Mouse (Mus musculus) limb, embryonic 13.5 days (tissue): ENCODE measurements at regions not wholly inside any gene's neighbourhood (a gene's known extent, or its start where the extent isn't known, plus 50 kb on each side); places are given as distances from the start of the nearest gene placed in this dataset.

Source experiments
- ATAC-seq: fragments of 200-750 bp; cut with Nextera tagmentation; 2 replicates; pipeline ENCODE4 v1.8.0; 2017; ENCODE audit warnings: low read depth, moderate number of reproducible peaks, moderate TSS enrichment; ENCODE audit not compliant: low FRiP score
- H3K27ac ChIP-seq: fragments of 300-500 bp; sonication (generic); 2 replicates; pipeline ENCODE4 v1.5.1; 2015; ENCODE audit warnings: inconsistent platforms, mild to moderate bottlenecking, moderate library complexity
- H3K27me3 ChIP-seq: fragments of 300-500 bp; sonication (generic); 2 replicates; pipeline ENCODE4 v1.6.1; 2015; ENCODE audit warnings: mild to moderate bottlenecking, inconsistent platforms
- H3K36me3 ChIP-seq: fragments of 300-500 bp; sonication (generic); 2 replicates; pipeline ENCODE4 v1.6.1; 2015; ENCODE audit warnings: inconsistent platforms, mild to moderate bottlenecking, moderate library complexity
- H3K4me1 ChIP-seq: fragments of 300-500 bp; sonication (generic); 2 replicates; pipeline ENCODE4 v1.6.1; 2015; ENCODE audit warnings: inconsistent platforms
- H3K4me2 ChIP-seq: fragments of 300-500 bp; sonication (generic); replicated peaks from 2 replicates; pipeline ENCODE4 v1.6.1; 2015; ENCODE audit warnings: inconsistent platforms, mild to moderate bottlenecking, moderate library complexity
- H3K4me3 ChIP-seq: fragments of 300-500 bp; sonication (generic); 2 replicates; pipeline ENCODE4 v1.5.1; 2015; ENCODE audit warnings: moderate library complexity, mild to moderate bottlenecking, inconsistent platforms
- H3K9ac ChIP-seq: fragments of 300-500 bp; sonication (generic); 2 replicates; pipeline ENCODE4 v1.6.1; 2015; ENCODE audit warnings: mild to moderate bottlenecking, inconsistent platforms
- H3K9me3 ChIP-seq: fragments of 300-500 bp; sonication (generic); 2 replicates; pipeline ENCODE4 v1.6.1; 2016; ENCODE audit warnings: inconsistent platforms
- WGBS: fragments of 180-500 bp; shearing (Covaris S2); methylation state at CpG from one replicate; pipeline ENCODE4 v1.1.7; 2015; 5-methylcytosine and 5-hydroxymethylcytosine counted together

GRCm38 (mm10) chr13:37142812-37143211 is 92.8 kb upstream of the F13a1 start:
- no peak overlapping the region for H3K9ac ChIP-seq
- no peaks in the 10 kb centered on the region for H3K27me3 ChIP-seq
- H3K4me2 ChIP-seq: no peak overlapping the region
- H3K27ac ChIP-seq: no peak overlapping the region
- no peaks in the 10 kb centered on the region for H3K4me1 ChIP-seq
- 82% methylated on average over 2 of the region's 2 CpGs for WGBS
- no peak overlapping the region for H3K4me3 ChIP-seq
- H3K36me3 ChIP-seq: no peaks in the 10 kb centered on the region
- ATAC-seq: no peak
- no peaks in the 10 kb centered on the region for H3K9me3 ChIP-seq

DNA sequence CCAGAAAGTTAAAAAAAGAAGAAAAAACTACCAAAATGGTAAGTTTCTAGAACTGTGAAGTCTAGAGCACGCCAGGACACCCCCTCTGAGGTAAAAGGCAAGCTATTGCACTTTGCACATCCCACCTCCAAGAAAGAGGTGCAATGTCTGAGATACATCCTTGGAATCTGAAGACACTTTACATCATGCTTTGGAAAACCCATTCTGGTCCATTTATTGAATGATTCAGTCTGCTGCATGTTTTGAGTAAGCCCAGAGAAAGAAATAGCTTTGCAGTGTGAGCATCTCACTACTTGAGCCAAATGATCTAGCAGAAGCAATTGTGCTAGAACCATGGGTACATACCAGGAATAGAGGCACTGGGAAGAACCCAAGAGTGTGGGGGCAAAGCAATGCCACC is 85.1 kb upstream of the F13a1 start:
- no peaks in the 10 kb centered on the region for H3K9me3 ChIP-seq
- H3K27me3 ChIP-seq: no peaks in the 10 kb centered on the region
- no peaks in the 10 kb centered on the region for H3K4me1 ChIP-seq
- no peaks in the 10 kb centered on the region for H3K36me3 ChIP-seq
- no peak overlapping the region for H3K27ac ChIP-seq
- H3K4me3 ChIP-seq: no peak overlapping the region
- ATAC-seq: no peak
- 48% methylated on average over 1 of the region's 1 CpGs for WGBS
- no peak overlapping the region for H3K9ac ChIP-seq
- H3K4me2 ChIP-seq: no peak overlapping the region

DNA sequence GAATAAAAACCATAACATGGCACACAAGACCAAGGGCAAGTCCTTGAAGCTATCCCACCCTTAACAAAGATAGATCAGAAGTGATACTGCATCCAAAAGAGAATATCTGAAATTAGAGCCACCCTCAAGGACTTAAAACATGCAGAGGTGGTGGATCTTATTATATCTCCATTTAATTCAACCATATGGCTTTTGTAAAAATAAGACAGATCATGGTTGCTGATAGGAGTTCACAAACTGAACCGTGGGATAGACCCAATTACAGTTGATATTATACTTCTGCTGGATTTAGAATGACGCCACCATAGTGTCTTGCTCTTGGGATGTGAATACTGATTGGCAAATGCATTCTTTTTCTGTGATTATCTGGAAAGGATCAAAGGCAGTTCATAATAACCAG is 84.5 kb upstream of the F13a1 start:
- 79% methylated on average over 2 of the region's 2 CpGs for WGBS
- ATAC-seq: no peak
- H3K4me3 ChIP-seq: no peak overlapping the region
- H3K27ac ChIP-seq: no peak overlapping the region
- no peak overlapping the region for H3K9ac ChIP-seq
- no peaks in the 10 kb centered on the region for H3K9me3 ChIP-seq
- no peaks in the 10 kb centered on the region for H3K36me3 ChIP-seq
- H3K27me3 ChIP-seq: no peaks in the 10 kb centered on the region
- H3K4me1 ChIP-seq: no peaks in the 10 kb centered on the region
- H3K4me2 ChIP-seq: no peak overlapping the region

- Histone ChIP-seq H3K9ac (no peak overlapping the region), H3K4me3 (no peak overlapping the region), H3K36me3 (no peaks in the 10 kb centered on the region), H3K9me3 (no peaks in the 10 kb centered on the region), H3K4me1 (no peaks in the 10 kb centered on the region), H3K4me2 (no peak overlapping the region), H3K27me3 (no peaks in the 10 kb centered on the region), H3K27ac (no peak overlapping the region)
- 80% methylated on average over 10 of the region's 10 CpGs for WGBS
- no peak for ATAC-seq
These were observed 80.6 kb upstream of the F13a1 start for GRCm38 (mm10) chr13:37130637-37131036.

DNA sequence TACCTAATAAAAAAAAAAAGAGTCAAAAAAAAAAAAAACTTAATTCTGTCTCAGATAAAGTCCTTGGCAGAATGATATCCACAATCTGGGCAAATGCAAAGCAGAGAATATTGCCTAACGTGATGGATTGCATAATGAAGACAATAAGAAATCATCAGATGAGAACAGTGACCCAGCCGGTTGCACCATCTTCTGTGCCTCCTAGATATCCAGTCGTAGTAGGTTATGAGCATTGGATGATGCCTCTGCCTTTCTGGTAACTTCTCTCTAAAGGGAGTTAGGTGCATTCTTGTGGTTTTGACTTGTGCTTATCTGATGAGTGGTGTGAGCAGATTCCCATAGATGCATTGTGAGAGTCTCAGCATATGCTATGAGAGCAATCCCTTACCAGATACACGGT is 71.6 kb upstream of the F13a1 start:
- H3K9ac ChIP-seq: no peak overlapping the region
- no peak overlapping the region for H3K4me2 ChIP-seq
- H3K4me1 ChIP-seq: no peaks in the 10 kb centered on the region
- no peaks in the 10 kb centered on the region for H3K36me3 ChIP-seq
- no peak overlapping the region for H3K4me3 ChIP-seq
- ATAC-seq: no peak
- WGBS: 91% methylated on average over 4 of the region's 4 CpGs
- H3K27me3 ChIP-seq: no peaks in the 10 kb centered on the region
- H3K9me3 ChIP-seq: no peaks in the 10 kb centered on the region
- H3K27ac ChIP-seq: no peak overlapping the region

GRCm38 (mm10) chr13:37120219-37120618 is 70.2 kb upstream of the F13a1 start:
- 75% methylated on average over 2 of the region's 2 CpGs for WGBS
- Histone ChIP-seq H3K27ac (no peak overlapping the region), H3K9ac (no peak overlapping the region), H3K27me3 (no peaks in the 10 kb centered on the region), H3K36me3 (no peaks in the 10 kb centered on the region), H3K4me3 (no peak overlapping the region), H3K4me1 (peaks cover 8% of the 10 kb centered on the region), H3K4me2 (no peak overlapping the region), H3K9me3 (no peaks in the 10 kb centered on the region)
- ATAC-seq: no peak

DNA sequence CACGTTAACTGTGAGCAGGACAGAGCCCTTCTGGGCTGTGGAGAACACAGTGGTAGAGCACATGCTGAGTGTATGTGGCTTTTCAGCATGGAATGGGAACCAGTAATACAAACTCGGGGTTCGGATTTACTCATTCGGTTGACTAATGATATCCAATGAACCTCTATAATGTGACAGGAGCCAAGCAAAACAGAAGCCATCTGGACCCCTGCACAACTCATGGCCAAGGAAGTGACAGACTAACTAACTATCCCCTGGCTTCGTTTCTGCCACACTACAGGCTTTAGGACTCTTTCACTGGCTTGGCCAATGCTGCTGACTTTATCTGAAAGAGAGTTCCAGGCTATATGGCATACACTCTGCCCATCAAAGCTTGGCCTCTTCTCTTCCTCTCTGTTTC is 64.3 kb upstream of the F13a1 start:
- 64% methylated on average over 5 of the region's 5 CpGs for WGBS
- Histone ChIP-seq H3K4me1 (peaks cover 28% of the 10 kb centered on the region), H3K27me3 (no peaks in the 10 kb centered on the region), H3K36me3 (no peaks in the 10 kb centered on the region), H3K9me3 (no peaks in the 10 kb centered on the region), H3K27ac (no peak overlapping the region), H3K4me3 (no peak overlapping the region), H3K9ac (no peak overlapping the region), H3K4me2 (no peak overlapping the region)
- ATAC-seq: no peak

GRCm38 (mm10) chr13:37111747-37112146 is 61.7 kb upstream of the F13a1 start:
- no peak overlapping the region for H3K27ac ChIP-seq
- 65% methylated on average over 4 of the region's 4 CpGs for WGBS

GRCm38 (mm10) chr13:37107721-37108120 is 57.7 kb upstream of the F13a1 start:
- H3K4me2 ChIP-seq: no peak overlapping the region
- H3K9me3 ChIP-seq: no peaks in the 10 kb centered on the region
- peaks cover 29% of the 10 kb centered on the region for H3K4me1 ChIP-seq
- H3K27me3 ChIP-seq: no peaks in the 10 kb centered on the region
- H3K9ac ChIP-seq: no peak overlapping the region
- 85% methylated on average over 5 of the region's 5 CpGs for WGBS
- H3K36me3 ChIP-seq: no peaks in the 10 kb centered on the region
- no peak for ATAC-seq
- H3K4me3 ChIP-seq: no peak overlapping the region
- no peak overlapping the region for H3K27ac ChIP-seq

More at GRCm38 (mm10) chr13:37111747-37112146, 61.7 kb upstream of the F13a1 start:
- Histone ChIP-seq H3K4me2 (no peak overlapping the region), H3K9ac (no peak overlapping the region), H3K4me1 (peaks cover 28% of the 10 kb centered on the region), H3K27me3 (no peaks in the 10 kb centered on the region), H3K4me3 (no peak overlapping the region), H3K36me3 (no peaks in the 10 kb centered on the region), H3K9me3 (no peaks in the 10 kb centered on the region)
- ATAC-seq: no peak

GRCm38 (mm10) chr13:37106009-37106408 is 56.0 kb upstream of the F13a1 start:
- no peak overlapping the region for H3K27ac ChIP-seq
- no peaks in the 10 kb centered on the region for H3K36me3 ChIP-seq
- no peak overlapping the region for H3K4me2 ChIP-seq
- no peak overlapping the region for H3K9ac ChIP-seq
- no peaks in the 10 kb centered on the region for H3K27me3 ChIP-seq
- WGBS: 94% methylated on average over 5 of the region's 5 CpGs
- H3K4me3 ChIP-seq: no peak overlapping the region
- peaks cover 19% of the 10 kb centered on the region for H3K4me1 ChIP-seq
- no peak for ATAC-seq
- H3K9me3 ChIP-seq: no peaks in the 10 kb centered on the region

- Histone ChIP-seq H3K4me2 (no peak overlapping the region), H3K36me3 (no peaks in the 10 kb centered on the region), H3K9me3 (no peaks in the 10 kb centered on the region), H3K4me1 (peaks cover 9% of the 10 kb centered on the region), H3K27me3 (no peaks in the 10 kb centered on the region), H3K27ac (no peak overlapping the region), H3K4me3 (no peak overlapping the region), H3K9ac (no peak overlapping the region)
- WGBS: 54% methylated on average over 9 of the region's 9 CpGs
- ATAC-seq: 0 out of 2 replicates have a peak, but pooled peaks have one; percentile 40
These were observed 54.6 kb upstream of the F13a1 start for GRCm38 (mm10) chr13:37104410-37105294.

DNA sequence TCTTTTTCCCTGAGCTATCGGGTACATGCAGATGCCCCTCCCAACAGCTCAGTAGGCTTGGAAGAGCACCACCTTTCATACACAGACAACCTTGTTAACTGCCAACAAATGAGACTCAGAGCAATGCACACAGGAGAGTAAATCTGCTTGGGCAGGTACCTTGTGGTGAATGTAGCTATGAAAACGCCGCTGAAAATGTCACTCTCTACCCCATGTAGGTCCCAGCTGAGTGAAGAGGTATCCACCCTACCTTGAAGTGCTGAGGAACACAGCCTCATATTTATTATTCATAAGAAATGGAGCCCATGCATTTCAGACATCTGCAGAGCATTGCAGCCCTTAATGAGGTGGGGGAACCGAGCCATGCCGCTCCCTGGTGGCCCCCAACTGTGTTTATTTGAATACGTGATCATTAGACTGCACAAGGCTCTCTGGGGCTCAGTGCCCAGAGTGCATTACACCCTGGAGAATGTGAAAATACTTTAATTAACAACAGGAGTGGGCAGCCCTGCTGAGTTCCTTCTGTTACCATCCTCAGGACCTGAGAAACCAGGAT is 53.8 kb upstream of the F13a1 start:
- WGBS: 26% methylated on average over 6 of the region's 6 CpGs
- peaks cover 5% of the 10 kb centered on the region; the same call in 1 of the 2 replicates for H3K9me3 ChIP-seq
- no peak overlapping the region; the same call in 1 of the 2 replicates for H3K27ac ChIP-seq
- H3K4me3 ChIP-seq: no peak overlapping the region
- peak overlapping the region; percentile 41 for H3K4me2 ChIP-seq
- H3K9ac ChIP-seq: no peak overlapping the region
- peak; percentile 69 for ATAC-seq
- H3K36me3 ChIP-seq: no peaks in the 10 kb centered on the region
- H3K4me1 ChIP-seq: peaks cover 9% of the 10 kb centered on the region
- no peaks in the 10 kb centered on the region for H3K27me3 ChIP-seq
